Mouse (Mus musculus) large intestine, adult 2 months (tissue): ENCODE data around the gene Dennd4a. TPM values are rescaled to one million over a fixed set of nuclear protein-coding genes. Genes with fewer than 3 reads are reported as not detected.

Source experiments
- DNase-seq: peaks from one replicate; pipeline ENCODE4 v3.0.0-alpha.2; 2012; ENCODE audit warnings: low read depth, low spot score
- WGBS: fragments of 180-500 bp; shearing (Covaris S2); methylation state at CpG from one replicate; pipeline ENCODE4 v1.1.7; 2018; 5-methylcytosine and 5-hydroxymethylcytosine counted together
- polyA plus RNA-seq: library from polyadenylated mRNA; depleted of rRNA; stranded (reverse); fragments of >200 nt; gene quantifications from 2 replicates; pipeline ENCODE4 v1.2.3, GENCODE M21; 2012

Dennd4a gene
- polyA plus RNA-seq, 1 experiment: 3.5 TPM

GRCm38 (mm10) chr9:64789341-64789761, 21.8 kb upstream of the Dennd4a start:
- 63% methylated on average over 13 of the region's 13 CpGs for WGBS
- DNase-seq: no peak

GRCm38 (mm10) chr9:64789887-64790400, 21.2 kb upstream of the Dennd4a start:
- no peak for DNase-seq
- 67% methylated on average over 10 of the region's 10 CpGs for WGBS

- DNase-seq: no peak
- WGBS: 65% methylated on average over 7 of the region's 7 CpGs
These were observed 20.2 kb upstream of the Dennd4a start for GRCm38 (mm10) chr9:64790673-64791660.

- no peak for DNase-seq
- 74% methylated on average over 1 of the region's 1 CpGs for WGBS
These were observed 19.5 kb upstream of the Dennd4a start for GRCm38 (mm10) chr9:64791676-64792075.

GRCm38 (mm10) chr9:64792379-64793274, 18.5 kb upstream of the Dennd4a start:
- WGBS: 76% methylated on average over 10 of the region's 10 CpGs
- DNase-seq: no peak

GRCm38 (mm10) chr9:64793275-64793590, 17.9 kb upstream of the Dennd4a start:
- DNase-seq: no peak

GRCm38 (mm10) chr9:64793794-64794193, 17.3 kb upstream of the Dennd4a start:
- 64% methylated on average over 3 of the region's 3 CpGs for WGBS
- DNase-seq: no peak

GRCm38 (mm10) chr9:64794448-64795420, 16.4 kb upstream of the Dennd4a start:
- WGBS: 69% methylated on average over 6 of the region's 6 CpGs
- no peak for DNase-seq

GRCm38 (mm10) chr9:64795846-64796615, 15.1 kb upstream of the Dennd4a start:
- WGBS: 42% methylated on average over 3 of the region's 3 CpGs
- no peak for DNase-seq

- no peak for DNase-seq
- 83% methylated on average over 4 of the region's 4 CpGs for WGBS
These were observed 13.7 kb upstream of the Dennd4a start for GRCm38 (mm10) chr9:64797392-64797791.

- DNase-seq: no peak
These were observed 13.0 kb upstream of the Dennd4a start for GRCm38 (mm10) chr9:64798099-64798498.

- WGBS: 71% methylated on average over 2 of the region's 2 CpGs
- no peak for DNase-seq
These were observed 12.3 kb upstream of the Dennd4a start for GRCm38 (mm10) chr9:64798859-64799258.

GRCm38 (mm10) chr9:64799504-64799903, 11.6 kb upstream of the Dennd4a start:
- WGBS: 93% methylated on average over 5 of the region's 5 CpGs
- DNase-seq: no peak

GRCm38 (mm10) chr9:64802561-64802960, 8.6 kb upstream of the Dennd4a start:
- whole genome bisulfite sequencing: 89% methylated on average over 5 of the region's 5 CpGs
- no peak for DNase-seq

GRCm38 (mm10) chr9:64803373-64804214, 7.5 kb upstream of the Dennd4a start:
- WGBS: 76% methylated on average over 5 of the region's 5 CpGs
- no peak for DNase-seq

- DNase-seq: no peak
These were observed 5.3 kb upstream of the Dennd4a start for GRCm38 (mm10) chr9:64805875-64806274.

GRCm38 (mm10) chr9:64806335-64807060, 4.6 kb upstream of the Dennd4a start:
- no peak for DNase-seq
- 68% methylated on average over 6 of the region's 6 CpGs for WGBS

More at GRCm38 (mm10) chr9:64805875-64806274, 5.3 kb upstream of the Dennd4a start:
- WGBS: 43% methylated on average over 5 of the region's 5 CpGs
